Mouse (Mus musculus): ENCODE results near the gene Rragd. TPM values are rescaled to one million over a fixed set of nuclear protein-coding genes. Genes with fewer than 3 reads are reported as not detected.

Gene Rragd
- polyA plus RNA-seq, 1 experiment, result not detected

DNA sequence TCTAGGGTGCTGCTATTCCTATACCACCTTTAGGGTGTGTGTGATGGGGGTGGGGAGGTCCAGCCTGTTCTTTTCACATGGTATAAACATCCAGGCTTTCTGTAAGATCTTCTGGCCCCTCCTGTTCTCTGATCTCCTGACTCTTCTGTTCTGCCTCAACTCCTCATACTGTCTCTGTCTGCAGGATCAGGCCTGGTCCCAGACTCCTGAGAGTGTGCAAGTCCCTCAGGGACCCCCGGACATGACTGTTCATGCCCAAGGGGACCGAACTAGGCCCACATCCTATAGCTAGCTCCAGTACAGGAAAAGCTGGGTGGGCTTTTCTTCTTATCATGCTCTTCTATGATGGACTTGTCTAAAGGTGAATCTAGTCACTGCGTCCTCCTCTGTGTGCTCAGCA lies 84.5 kb downstream of the Rragd start:
- H3K27ac ChIP-seq (ENCODE audit: insufficient read depth, low read depth, low read length), result no peak overlapping the region
- no peaks in the 10 kb centered on the region for H3K4me1 ChIP-seq (ENCODE audit: control insufficient read depth, insufficient read depth, low read length)
- WGBS, result 97% methylated on average over 3 of the region's 3 CpGs
- TF ChIP-seq CTCF (IDR thresholded peaks at IDR 0.05; ENCODE audit: insufficient read depth, low read depth, low read length) (no peak), POLR2A (IDR thresholded peaks at IDR 0.05; ENCODE audit: insufficient read depth, low read depth, low read length) (no peak)
- H3K4me3 ChIP-seq (ENCODE audit: insufficient read depth, low read depth, low read length), result no peak overlapping the region

DNA sequence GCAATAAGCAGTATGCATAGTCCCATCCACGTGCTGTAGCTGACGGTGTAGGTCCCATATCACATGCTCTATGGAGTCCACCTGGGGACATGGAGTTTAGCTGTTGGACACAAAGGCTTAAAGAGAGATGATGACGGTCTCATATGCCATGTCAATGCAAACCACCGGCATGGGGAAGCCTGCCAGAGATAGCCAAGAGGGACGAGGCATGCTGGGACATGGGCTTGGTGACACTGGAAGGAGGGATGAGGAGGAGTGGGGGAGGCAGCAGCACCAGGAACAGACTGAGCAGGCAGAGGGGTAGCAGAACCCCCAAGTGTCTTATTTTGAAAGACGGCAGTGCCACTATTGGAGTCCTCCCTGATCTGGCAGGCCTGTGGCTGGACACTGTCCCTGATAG lies 85.0 kb downstream of the Rragd start:
- WGBS, result 92% methylated on average over 6 of the region's 6 CpGs
- H3K27ac ChIP-seq (ENCODE audit: insufficient read depth, low read depth, low read length), result no peak overlapping the region
- no peak for TF ChIP-seq CTCF (IDR thresholded peaks at IDR 0.05; ENCODE audit: insufficient read depth, low read depth, low read length)
- TF ChIP-seq POLR2A (IDR thresholded peaks at IDR 0.05; ENCODE audit: insufficient read depth, low read depth, low read length), result no peak
- H3K4me3 ChIP-seq (ENCODE audit: insufficient read depth, low read depth, low read length), result no peak overlapping the region
- H3K4me1 ChIP-seq (ENCODE audit: control insufficient read depth, insufficient read depth, low read length), result no peaks in the 10 kb centered on the region

DNA sequence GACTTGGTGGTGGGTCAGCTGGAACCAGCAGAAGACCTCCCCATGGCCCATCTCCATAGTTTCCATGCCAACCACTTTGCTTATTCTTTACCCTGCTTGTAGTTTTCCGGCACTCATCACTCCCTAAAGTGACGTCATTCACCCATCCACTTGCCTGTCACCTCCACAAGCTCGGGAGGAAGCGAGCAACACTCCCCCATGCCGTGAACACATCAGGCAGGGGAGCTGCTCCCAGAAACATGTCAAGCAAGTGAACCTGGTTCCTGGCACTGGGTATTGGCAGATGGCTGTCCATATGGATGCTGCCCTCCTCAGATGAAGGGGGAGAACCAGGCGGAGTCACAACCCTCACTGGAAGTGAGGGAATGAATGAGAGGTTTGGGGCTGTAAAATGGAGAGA lies 86.1 kb downstream of the Rragd start:
- 71% methylated on average over 6 of the region's 6 CpGs for WGBS
- Histone ChIP-seq H3K4me3 (ENCODE audit: insufficient read depth, low read depth, low read length) (no peak overlapping the region), H3K4me1 (ENCODE audit: control insufficient read depth, insufficient read depth, low read length) (no peaks in the 10 kb centered on the region), H3K27ac (ENCODE audit: insufficient read depth, low read depth, low read length) (no peak overlapping the region)
- TF ChIP-seq CTCF (IDR thresholded peaks at IDR 0.05; ENCODE audit: insufficient read depth, low read depth, low read length) (no peak), POLR2A (IDR thresholded peaks at IDR 0.05; ENCODE audit: insufficient read depth, low read depth, low read length) (no peak)

DNA sequence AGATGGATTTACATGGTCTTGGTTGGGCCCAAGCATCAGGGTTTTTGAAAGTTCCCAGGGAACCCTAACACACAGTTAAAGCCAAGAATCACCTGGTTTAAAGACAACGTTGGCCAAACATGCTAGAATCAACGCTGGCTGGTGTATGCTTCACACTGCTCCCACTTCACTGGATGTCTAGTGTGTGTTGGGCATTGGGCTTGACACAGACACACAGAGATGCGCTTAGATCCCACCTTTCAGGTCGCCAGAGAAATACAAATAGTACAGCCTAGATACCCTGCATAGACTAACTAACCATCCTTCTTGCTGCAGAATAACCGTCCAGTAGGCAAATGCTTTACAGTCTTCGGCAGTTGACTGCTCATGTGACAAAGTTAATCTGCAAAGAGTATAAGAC lies 87.5 kb downstream of the Rragd start:
- Histone ChIP-seq H3K4me3 (ENCODE audit: insufficient read depth, low read depth, low read length) (no peak overlapping the region), H3K4me1 (ENCODE audit: control insufficient read depth, insufficient read depth, low read length) (no peaks in the 10 kb centered on the region), H3K27ac (ENCODE audit: insufficient read depth, low read depth, low read length) (no peak overlapping the region)
- 94% methylated on average over 6 of the region's 6 CpGs for WGBS
- TF ChIP-seq CTCF (IDR thresholded peaks at IDR 0.05; ENCODE audit: insufficient read depth, low read depth, low read length) (no peak), POLR2A (IDR thresholded peaks at IDR 0.05; ENCODE audit: insufficient read depth, low read depth, low read length) (no peak)

DNA sequence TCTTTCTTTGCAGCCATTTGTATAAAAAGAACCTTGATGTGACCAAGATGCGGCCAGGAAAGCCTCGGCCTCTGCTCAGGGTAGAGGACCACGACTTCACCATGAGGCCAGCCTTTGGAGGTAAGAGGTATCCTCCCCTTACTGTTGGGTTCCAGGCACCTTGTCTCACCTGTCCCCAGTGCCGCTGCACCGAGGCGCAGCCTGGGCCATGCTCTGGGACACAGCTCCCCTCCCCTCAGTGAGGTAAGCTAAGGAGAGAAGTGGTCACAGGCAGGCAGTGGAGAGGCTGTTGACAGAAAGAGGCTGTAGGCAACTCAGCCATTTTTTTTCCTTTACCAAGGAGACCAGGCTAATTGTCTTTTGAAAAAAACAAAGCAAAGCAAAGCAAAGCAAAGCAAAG lies 88.5 kb downstream of the Rragd start:
- no peak for TF ChIP-seq POLR2A (IDR thresholded peaks at IDR 0.05; ENCODE audit: insufficient read depth, low read depth, low read length)
- TF ChIP-seq CTCF (IDR thresholded peaks at IDR 0.05; ENCODE audit: insufficient read depth, low read depth, low read length), result no peak
- Histone ChIP-seq H3K4me3 (ENCODE audit: insufficient read depth, low read depth, low read length) (no peak overlapping the region), H3K27ac (ENCODE audit: insufficient read depth, low read depth, low read length) (no peak overlapping the region), H3K4me1 (ENCODE audit: control insufficient read depth, insufficient read depth, low read length) (no peaks in the 10 kb centered on the region)
- 90% methylated on average over 6 of the region's 6 CpGs for WGBS

Other genes with a start within 250 kb of the Rragd start
- not detected in 2 replicates for gene Lyrm2, start 182.8 kb upstream of the Rragd start, polyA plus RNA-seq (2012; ENCODE audit: insufficient read depth, insufficient read length, low replicate concordance, missing spikeins)
- 105 TPM in 1 of 2 replicates, not detected in the other for gene Ankrd6, start 32.2 kb upstream of the Rragd start, polyA plus RNA-seq (2012; ENCODE audit: insufficient read depth, insufficient read length, low replicate concordance, missing spikeins)
- not detected in 2 replicates for gene Ube2j1, start 48.4 kb downstream of the Rragd start, polyA plus RNA-seq (2012; ENCODE audit: insufficient read depth, insufficient read length, low replicate concordance, missing spikeins)
- gene Gabrr2, start 80.0 kb downstream of the Rragd start, polyA plus RNA-seq (2012; ENCODE audit: insufficient read depth, insufficient read length, low replicate concordance, missing spikeins), result not detected in 2 replicates
- not detected in 2 replicates for gene Gabrr1, start 149.5 kb downstream of the Rragd start, polyA plus RNA-seq (2012; ENCODE audit: insufficient read depth, insufficient read length, low replicate concordance, missing spikeins)
- not detected in 2 replicates for gene Pm20d2, start 206.7 kb downstream of the Rragd start, polyA plus RNA-seq (2012; ENCODE audit: insufficient read depth, insufficient read length, low replicate concordance, missing spikeins)
- not detected in 2 replicates for gene Srsf12, start 226.0 kb downstream of the Rragd start, polyA plus RNA-seq (2012; ENCODE audit: insufficient read depth, insufficient read length, low replicate concordance, missing spikeins)

All from olfactory bulb, adult 2 months (tissue).